Mouse (Mus musculus) heart, postnatal 0 days (tissue): ENCODE measurements around the gene Rhbdd2. TPM values are rescaled to one million over a fixed set of nuclear protein-coding genes. Genes with fewer than 3 reads are reported as not detected.

Experiments used
- ATAC-seq: fragments of 200-750 bp; cut with Nextera tagmentation; 2 replicates; pipeline ENCODE4 v1.8.0; 2017; ENCODE audit warnings: low read depth, moderate number of reproducible peaks, moderate library complexity; ENCODE audit not compliant: insufficient read depth
- DNase-seq: peaks from one replicate; pipeline ENCODE4 v3.0.0-alpha.2; 2016; ENCODE audit warnings: low spot score
- H3K27ac ChIP-seq: fragments of 300-500 bp; sonication (generic); 2 replicates; pipeline ENCODE4 v1.5.1; 2014; ENCODE audit warnings: low read depth, mild to moderate bottlenecking
- H3K27me3 ChIP-seq: fragments of 300-500 bp; sonication (generic); 2 replicates; pipeline ENCODE4 v1.6.1; 2014; ENCODE audit warnings: low read length, mixed read lengths; ENCODE audit not compliant: control insufficient read depth, insufficient read depth
- H3K36me3 ChIP-seq: fragments of 300-500 bp; sonication (generic); replicated peaks from 2 replicates; pipeline ENCODE4 v1.6.1; 2014; ENCODE audit warnings: low read length, mixed read lengths; ENCODE audit not compliant: control insufficient read depth, insufficient read depth
- H3K4me1 ChIP-seq: fragments of 300-500 bp; sonication (generic); 2 replicates; pipeline ENCODE4 v1.6.1; 2014; ENCODE audit warnings: antibody characterized with exemption; ENCODE audit not compliant: control insufficient read depth, insufficient read depth
- H3K4me2 ChIP-seq: fragments of 300-500 bp; sonication (generic); 2 replicates; pipeline ENCODE4 v1.6.1; 2014; ENCODE audit warnings: low read depth, mild to moderate bottlenecking, low read length, moderate library complexity
- H3K4me3 ChIP-seq: fragments of 300-500 bp; sonication (generic); 2 replicates; pipeline ENCODE4 v1.5.1; 2014; ENCODE audit warnings: low read depth, low read length
- H3K9ac ChIP-seq: fragments of 300-500 bp; sonication (generic); replicated peaks from 2 replicates; pipeline ENCODE4 v1.6.1; 2014; ENCODE audit warnings: low read depth, low read length, mixed read lengths
- H3K9me3 ChIP-seq: fragments of 300-500 bp; sonication (generic); replicated peaks from 2 replicates; pipeline ENCODE4 v1.6.1; 2016; ENCODE audit warnings: low read length; ENCODE audit not compliant: control insufficient read depth
- CTCF ChIP-seq: IDR thresholded peaks from 2 replicates; pipeline ENCODE4 v1.5.1; 2016; ENCODE audit warnings: antibody characterized with exemption, control low read depth, low read depth
- EP300 ChIP-seq: IDR thresholded peaks from 2 replicates; pipeline ENCODE4 v1.6.1; 2016; ENCODE audit warnings: antibody characterized with exemption, low read depth
- WGBS: fragments of 180-500 bp; shearing (Covaris S2); extraction: QIAGEN DNeasy Blood & Tissue Kit; methylation state at CpG from one replicate; pipeline ENCODE4 v1.1.7; 2014; 5-methylcytosine and 5-hydroxymethylcytosine counted together
- polyA plus RNA-seq: library from polyadenylated mRNA; unstranded; fragments of >200 nt; fragmentation: Nextera tagmentation; extraction: Ambion mirVana; gene quantifications from 2 replicates; pipeline ENCODE4 v1.2.1, GENCODE M21; 2015
- total RNA-seq: library from RNA; depleted of rRNA; stranded (reverse); fragments of >200 nt; gene quantifications from 2 replicates; pipeline ENCODE4 v1.2.3, GENCODE M21; 2014; ENCODE audit warnings: low replicate concordance

The Rhbdd2 gene
- total and polyA plus RNA-seq, 2 experiments from 2014 or later, result 6.7 to 40.0 TPM

- Histone ChIP-seq H3K27me3 (0 out of 2 replicates have a peak, but pooled peaks cover 1% of the 10 kb centered on the region), H3K27ac (no peak overlapping the region), H3K4me3 (no peak overlapping the region), H3K36me3 (no peaks in the 10 kb centered on the region), H3K9me3 (peaks cover 2% of the 10 kb centered on the region; the same call in 1 of the 2 replicates), H3K4me2 (no peak overlapping the region), H3K4me1 (no peaks in the 10 kb centered on the region), H3K9ac (no peak overlapping the region)
- TF ChIP-seq EP300 (no peak), CTCF (no peak)
- no peak for DNase-seq
- no peak for ATAC-seq
- WGBS, result 61% methylated on average over 2 of the region's 2 CpGs
These were observed 38.5 kb downstream of the Rhbdd2 start for GRCm38 (mm10) chr5:135670881-135671280.

GRCm38 (mm10) chr5:135672509-135672908 lies 40.1 kb downstream of the Rhbdd2 start:
- Histone ChIP-seq H3K4me2 (no peak overlapping the region), H3K4me3 (no peak overlapping the region), H3K27ac (no peak overlapping the region), H3K9ac (no peak overlapping the region), H3K36me3 (no peaks in the 10 kb centered on the region), H3K9me3 (no peaks in the 10 kb centered on the region), H3K4me1 (no peaks in the 10 kb centered on the region), H3K27me3 (0 out of 2 replicates have a peak, but pooled peaks cover 4% of the 10 kb centered on the region)
- DNase-seq (no peak), ATAC-seq (no peak)
- WGBS, result 64% methylated on average over 4 of the region's 4 CpGs
- TF ChIP-seq CTCF (no peak), EP300 (no peak)

GRCm38 (mm10) chr5:135672980-135673379 lies 40.6 kb downstream of the Rhbdd2 start:
- H3K9me3 ChIP-seq, result no peaks in the 10 kb centered on the region

GRCm38 (mm10) chr5:135674349-135674775 lies 41.9 kb downstream of the Rhbdd2 start:
- no peaks in the 10 kb centered on the region for H3K36me3 ChIP-seq
- no peak overlapping the region for H3K27ac ChIP-seq
- no peak for DNase-seq
- no peak for ATAC-seq
- TF ChIP-seq CTCF, result no peak
- TF ChIP-seq EP300, result no peak
- 52% methylated on average over 3 of the region's 3 CpGs for WGBS
- no peaks in the 10 kb centered on the region for H3K9me3 ChIP-seq
- no peak overlapping the region for H3K9ac ChIP-seq
- no peaks in the 10 kb centered on the region for H3K4me1 ChIP-seq
- 0 out of 2 replicates have a peak, but pooled peaks cover 4% of the 10 kb centered on the region for H3K27me3 ChIP-seq
- H3K4me3 ChIP-seq, result no peak overlapping the region
- H3K4me2 ChIP-seq, result no peak overlapping the region

More at GRCm38 (mm10) chr5:135672980-135673379, 40.6 kb downstream of the Rhbdd2 start:
- TF ChIP-seq CTCF, result no peak
- TF ChIP-seq EP300, result no peak
- H3K36me3 ChIP-seq, result no peaks in the 10 kb centered on the region
- DNase-seq (no peak), ATAC-seq (peak; percentile 58)
- no peaks in the 10 kb centered on the region for H3K4me1 ChIP-seq
- H3K27ac ChIP-seq, result no peak overlapping the region
- no peak overlapping the region for H3K4me2 ChIP-seq
- H3K27me3 ChIP-seq, result 0 out of 2 replicates have a peak, but pooled peaks cover 4% of the 10 kb centered on the region
- H3K9ac ChIP-seq, result no peak overlapping the region
- H3K4me3 ChIP-seq, result no peak overlapping the region
- 48% methylated on average over 5 of the region's 5 CpGs for WGBS

GRCm38 (mm10) chr5:135674821-135675220 lies 42.4 kb downstream of the Rhbdd2 start:
- no peak for TF ChIP-seq CTCF
- no peak for TF ChIP-seq EP300
- no peaks in the 10 kb centered on the region for H3K36me3 ChIP-seq
- H3K4me1 ChIP-seq, result no peaks in the 10 kb centered on the region
- DNase-seq (no peak), ATAC-seq (no peak)
- H3K9me3 ChIP-seq, result no peaks in the 10 kb centered on the region
- 0 out of 2 replicates have a peak, but pooled peaks cover 4% of the 10 kb centered on the region for H3K27me3 ChIP-seq
- H3K27ac ChIP-seq, result no peak overlapping the region
- H3K9ac ChIP-seq, result no peak overlapping the region
- WGBS, result 4% methylated on average over 11 of the region's 11 CpGs
- H3K4me2 ChIP-seq, result no peak overlapping the region
- H3K4me3 ChIP-seq, result no peak overlapping the region

GRCm38 (mm10) chr5:135676696-135677095 lies 44.3 kb downstream of the Rhbdd2 start:
- Histone ChIP-seq H3K4me3 (no peak overlapping the region), H3K27ac (no peak overlapping the region), H3K27me3 (0 out of 2 replicates have a peak, but pooled peaks cover 4% of the 10 kb centered on the region), H3K36me3 (no peaks in the 10 kb centered on the region), H3K9me3 (no peaks in the 10 kb centered on the region), H3K4me1 (no peaks in the 10 kb centered on the region), H3K4me2 (no peak overlapping the region), H3K9ac (no peak overlapping the region)
- ATAC-seq (no peak), DNase-seq (no peak)
- TF ChIP-seq CTCF, result no peak
- TF ChIP-seq EP300, result no peak
- 72% methylated on average over 3 of the region's 3 CpGs for WGBS
